Mouse (Mus musculus): ENCODE results near the gene Olfr1216.
"Not testable (repeated sequence)": the region's sequence is repeated elsewhere in the genome, so short reads cannot be mapped to it uniquely, and the experiment has no call there.

Olfr1216 gene

DNA sequence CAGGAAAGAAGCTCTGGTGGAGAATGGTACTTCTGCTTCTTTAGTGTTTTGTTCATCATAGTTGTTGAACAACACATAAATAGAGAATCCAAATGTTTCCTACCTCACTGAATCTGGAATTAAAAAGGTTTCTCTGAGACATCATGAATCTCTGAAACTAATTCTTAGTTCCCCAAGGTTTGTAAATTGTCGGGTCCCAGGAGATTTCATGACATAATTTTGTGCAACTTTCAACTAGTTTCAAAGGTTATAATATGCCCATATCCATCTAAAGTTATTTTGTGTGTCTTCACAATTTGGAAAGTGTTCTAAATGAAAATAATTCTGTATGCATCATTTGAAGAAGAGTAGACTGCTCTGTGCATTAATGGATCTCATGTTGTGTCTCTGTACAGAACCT is at the start of gene Olfr1216:
Gene Olfr1216 (minus strand): TSS at position 101 of the 400 bp plus-strand sequence.
- DNase-seq, result no peak

- no peak for DNase-seq
These were observed 42.9 kb upstream of the Olfr1216 start, which contains the start of gene Olfr1218 for GRCm38 (mm10) chr2:89061087-89061486. Gene Olfr1218 (minus strand): TSS chr2:89061187.

- no peak for DNase-seq
These were observed 13.8 kb upstream of the Olfr1216 start, which contains the start of gene Olfr1217 for GRCm38 (mm10) chr2:89031965-89032364. Gene Olfr1217 (minus strand): TSS chr2:89032065.

DNA sequence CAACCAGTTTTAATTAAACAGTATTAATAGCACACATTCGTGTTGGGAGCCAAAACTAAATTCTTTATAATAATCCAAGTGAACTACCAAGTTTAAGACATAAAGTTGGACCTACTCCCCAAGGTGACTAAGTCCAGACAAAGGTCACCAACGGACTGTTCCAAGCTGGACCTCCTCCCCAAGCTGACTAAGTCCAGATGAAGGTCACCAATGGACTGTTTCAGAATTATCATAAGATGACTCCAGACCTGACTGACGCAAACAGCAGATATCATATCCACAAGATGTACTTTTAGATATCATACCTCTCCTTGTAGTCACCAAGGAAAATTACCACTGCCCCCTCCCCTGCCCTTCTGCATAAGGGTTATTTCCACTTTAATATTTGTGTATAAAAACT is 3.3 kb upstream of the Olfr1216 start:
- DNase-seq, result not testable (repeated sequence)

GRCm38 (mm10) chr2:89006873-89007272 is 11.3 kb downstream of the Olfr1216 start, which contains the start of gene Olfr1215:
Gene Olfr1215 (minus strand): TSS chr2:89006973.
- no peak for DNase-seq

DNA sequence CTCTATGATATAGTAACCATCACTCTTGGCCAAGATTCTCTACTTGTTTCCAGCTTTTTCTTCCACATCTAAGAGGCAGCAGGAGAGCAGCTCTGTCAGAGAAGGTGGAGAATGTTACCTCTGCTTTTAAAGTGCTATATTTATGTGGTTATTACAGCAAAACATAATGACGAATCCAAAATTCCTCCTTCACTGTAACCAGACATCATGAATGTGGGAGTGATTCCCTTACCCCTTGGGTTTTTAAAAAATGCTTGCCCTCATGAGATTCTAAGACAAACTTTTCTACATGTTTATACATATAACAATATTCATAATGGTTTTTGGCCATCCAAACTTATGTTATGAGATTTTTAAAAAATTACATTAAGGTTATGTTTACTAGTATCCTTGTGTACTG is 25.6 kb downstream of the Olfr1216 start, which contains the start of gene Olfr1214:
Gene Olfr1214 (minus strand): TSS at position 101 of the 400 bp plus-strand sequence.
- DNase-seq, result no peak

- no peak for DNase-seq
These were observed 38.0 kb downstream of the Olfr1216 start, which contains the start of gene Gm13762 for GRCm38 (mm10) chr2:88980181-88980580. Gene Gm13762 (minus strand): TSS chr2:88980281.
